Mouse (Mus musculus): ENCODE measurements around the gene Alox5ap. TPM values are rescaled to one million over a fixed set of nuclear protein-coding genes. Genes with fewer than 3 reads are reported as not detected.

The Alox5ap gene
- polyA plus RNA-seq (2016; fragmentation: Nextera tagmentation; extraction: Ambion mirVana): 4.3 and 4.5 TPM in 2 replicates

DNA sequence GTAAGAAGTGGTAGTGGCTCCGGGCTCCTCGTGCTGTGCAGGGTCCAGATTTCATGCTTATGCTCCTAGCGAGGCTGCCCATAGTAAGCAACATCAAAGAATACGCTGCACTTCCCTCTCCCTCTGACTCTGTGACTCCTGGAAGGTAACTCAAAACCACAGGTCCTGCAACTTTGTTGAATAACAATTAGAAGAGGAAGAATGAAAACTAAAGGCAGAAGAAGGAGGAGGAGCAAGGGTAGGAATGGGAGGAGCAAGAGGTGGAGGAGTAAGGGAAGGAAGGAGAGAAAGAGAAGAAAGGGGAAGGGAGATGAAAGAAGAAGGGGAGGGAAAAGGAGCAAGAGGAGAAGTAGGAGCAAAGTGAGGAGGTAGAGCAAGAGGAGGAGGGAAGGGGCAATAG is at the start of gene Alox5ap:
Gene Alox5ap (plus strand): TSS at position 363 of the 400 bp plus-strand sequence.
- Histone ChIP-seq H3K4me1 (peaks cover 10% of the 10 kb centered on the region; the same call in 1 of the 2 replicates), H3K36me3 (no peaks in the 10 kb centered on the region), H3K4me3 (no peak within 1 kb of the TSS), H3K27me3 (ENCODE audit: insufficient read depth, poor library complexity, severe bottlenecking) (no peaks in the 10 kb centered on the region; the same call in 1 of the 2 replicates), H3K27ac (0 out of 2 replicates have a peak within 1 kb of the TSS, but pooled peaks have one; percentile 10), H3K9me3 (no peaks in the 10 kb centered on the region)
- DNase-seq (ENCODE audit: low spot score): no peak
- 65% methylated on average over 4 of the region's 4 CpGs for WGBS

GRCm38 (mm10) chr5:149215540-149215939 is 49.0 kb upstream of the Alox5ap start:
- WGBS: over 99% methylated on average over 7 of the region's 7 CpGs
- H3K4me1 ChIP-seq: peaks cover 5% of the 10 kb centered on the region; the same call in 1 of the 2 replicates
- no peaks in the 10 kb centered on the region for H3K27me3 ChIP-seq (ENCODE audit: insufficient read depth, poor library complexity, severe bottlenecking)

GRCm38 (mm10) chr5:149217524-149218357 is 46.8 kb upstream of the Alox5ap start:
- H3K36me3 ChIP-seq: peaks cover 43% of the 10 kb centered on the region
- WGBS: 72% methylated on average over 6 of the region's 6 CpGs
- no peaks in the 10 kb centered on the region for H3K27me3 ChIP-seq (ENCODE audit: insufficient read depth, poor library complexity, severe bottlenecking)
- DNase-seq (ENCODE audit: low spot score): no peak
- H3K27ac ChIP-seq: no peak overlapping the region
- H3K4me1 ChIP-seq: peaks cover 5% of the 10 kb centered on the region; the same call in 1 of the 2 replicates
- no peak overlapping the region for H3K4me3 ChIP-seq
- no peaks in the 10 kb centered on the region for H3K9me3 ChIP-seq

More at GRCm38 (mm10) chr5:149215540-149215939, 49.0 kb upstream of the Alox5ap start:
- DNase-seq (ENCODE audit: low spot score): no peak
- no peak overlapping the region for H3K4me3 ChIP-seq
- no peaks in the 10 kb centered on the region for H3K9me3 ChIP-seq
- H3K36me3 ChIP-seq: peaks cover 64% of the 10 kb centered on the region
- no peak overlapping the region for H3K27ac ChIP-seq

DNA sequence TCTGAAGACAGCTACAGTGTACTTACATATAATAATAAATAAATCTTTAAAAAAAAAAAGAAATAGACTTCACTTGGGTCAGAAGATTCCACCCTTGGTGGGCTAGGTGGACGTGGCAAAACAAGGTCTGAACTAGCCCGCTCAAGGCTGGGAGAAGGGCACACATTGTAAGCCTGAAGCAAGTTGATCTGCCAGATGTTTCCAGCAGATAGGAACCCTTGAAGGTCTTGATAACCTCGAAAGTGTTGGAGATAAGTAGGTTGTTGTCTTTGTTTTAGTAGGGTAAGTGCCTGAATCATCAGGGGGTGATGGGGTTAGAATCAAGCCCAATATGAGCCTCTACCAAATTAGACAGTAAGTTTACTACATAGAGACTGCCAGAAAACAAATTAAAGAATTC is 45.1 kb upstream of the Alox5ap start:
- DNase-seq (ENCODE audit: low spot score): no peak
- no peaks in the 10 kb centered on the region for H3K27me3 ChIP-seq (ENCODE audit: insufficient read depth, poor library complexity, severe bottlenecking)
- H3K9me3 ChIP-seq: no peaks in the 10 kb centered on the region
- peaks cover 5% of the 10 kb centered on the region; the same call in 1 of the 2 replicates for H3K4me1 ChIP-seq
- WGBS: 33% methylated on average over 3 of the region's 3 CpGs
- peaks cover 26% of the 10 kb centered on the region for H3K36me3 ChIP-seq
- no peak overlapping the region for H3K27ac ChIP-seq
- H3K4me3 ChIP-seq: no peak overlapping the region

DNA sequence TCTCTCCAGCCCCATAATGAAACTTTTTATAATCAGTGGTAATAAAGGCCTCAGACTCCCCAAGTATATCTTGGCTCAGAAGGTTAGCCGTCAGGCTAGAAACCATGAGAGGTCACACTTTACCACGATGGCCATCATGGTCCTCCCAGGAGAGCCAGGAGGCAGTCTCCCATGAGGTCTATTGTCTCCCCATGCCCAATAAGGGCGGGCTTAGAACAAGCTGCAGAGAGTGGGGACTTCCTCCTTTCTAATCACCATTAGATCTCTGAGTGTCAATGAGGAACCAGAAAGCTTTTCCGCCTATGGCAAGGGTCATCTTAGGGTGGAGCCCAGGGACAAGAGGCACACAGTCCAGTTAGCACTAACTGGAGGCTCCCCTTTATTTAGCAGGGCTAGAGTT is 43.2 kb upstream of the Alox5ap start:
- WGBS: 81% methylated on average over 4 of the region's 4 CpGs

DNA sequence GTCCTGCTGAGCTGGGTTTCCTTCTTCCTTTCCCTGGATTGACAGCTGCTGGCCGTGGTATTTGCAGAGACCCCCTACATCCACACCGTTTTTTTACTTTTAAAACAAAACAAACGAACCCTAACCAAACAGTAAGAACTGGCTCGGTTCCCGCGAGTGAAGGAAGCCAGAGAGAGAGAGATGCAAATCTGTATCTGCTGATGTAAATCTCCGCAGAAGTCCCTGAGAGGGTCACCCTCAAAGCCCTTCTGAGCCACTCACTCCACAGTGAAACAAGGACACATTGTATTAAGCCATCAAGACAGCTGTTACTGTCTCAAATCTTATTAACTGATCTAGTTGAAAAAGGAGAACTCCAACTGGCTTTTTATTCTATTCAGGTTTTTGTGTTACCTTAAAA is 39.9 kb upstream of the Alox5ap start:
- Histone ChIP-seq H3K4me3 (no peak overlapping the region), H3K9me3 (no peaks in the 10 kb centered on the region), H3K27me3 (ENCODE audit: insufficient read depth, poor library complexity, severe bottlenecking) (no peaks in the 10 kb centered on the region), H3K4me1 (peaks cover 4% of the 10 kb centered on the region; the same call in 1 of the 2 replicates), H3K27ac (no peak overlapping the region), H3K36me3 (no peaks in the 10 kb centered on the region)
- DNase-seq (ENCODE audit: low spot score): no peak
- WGBS: 16% methylated on average over 7 of the region's 7 CpGs

More for the DNA sequence above, 43.2 kb upstream of the Alox5ap start:
- no peaks in the 10 kb centered on the region for H3K27me3 ChIP-seq (ENCODE audit: insufficient read depth, poor library complexity, severe bottlenecking)
- H3K36me3 ChIP-seq: peaks cover 8% of the 10 kb centered on the region; the same call in 1 of the 2 replicates
- no peak for DNase-seq (ENCODE audit: low spot score)
- H3K4me3 ChIP-seq: no peak overlapping the region
- peaks cover 5% of the 10 kb centered on the region; the same call in 1 of the 2 replicates for H3K4me1 ChIP-seq
- no peaks in the 10 kb centered on the region for H3K9me3 ChIP-seq
- H3K27ac ChIP-seq: no peak overlapping the region

- Histone ChIP-seq H3K27me3 (ENCODE audit: insufficient read depth, poor library complexity, severe bottlenecking) (no peaks in the 10 kb centered on the region), H3K27ac (peak overlapping the region; percentile 95), H3K36me3 (no peaks in the 10 kb centered on the region), H3K9me3 (no peaks in the 10 kb centered on the region), H3K4me3 (peak overlapping the region; percentile 66), H3K4me1 (peaks cover 6% of the 10 kb centered on the region; the same call in 1 of the 2 replicates)
- 3% methylated on average over 55 of the region's 55 CpGs for WGBS
- DNase-seq (ENCODE audit: low spot score): peak; percentile 97
Observed at GRCm38 (mm10) chr5:149228700-149229618, 35.6 kb upstream of the Alox5ap start.

DNA sequence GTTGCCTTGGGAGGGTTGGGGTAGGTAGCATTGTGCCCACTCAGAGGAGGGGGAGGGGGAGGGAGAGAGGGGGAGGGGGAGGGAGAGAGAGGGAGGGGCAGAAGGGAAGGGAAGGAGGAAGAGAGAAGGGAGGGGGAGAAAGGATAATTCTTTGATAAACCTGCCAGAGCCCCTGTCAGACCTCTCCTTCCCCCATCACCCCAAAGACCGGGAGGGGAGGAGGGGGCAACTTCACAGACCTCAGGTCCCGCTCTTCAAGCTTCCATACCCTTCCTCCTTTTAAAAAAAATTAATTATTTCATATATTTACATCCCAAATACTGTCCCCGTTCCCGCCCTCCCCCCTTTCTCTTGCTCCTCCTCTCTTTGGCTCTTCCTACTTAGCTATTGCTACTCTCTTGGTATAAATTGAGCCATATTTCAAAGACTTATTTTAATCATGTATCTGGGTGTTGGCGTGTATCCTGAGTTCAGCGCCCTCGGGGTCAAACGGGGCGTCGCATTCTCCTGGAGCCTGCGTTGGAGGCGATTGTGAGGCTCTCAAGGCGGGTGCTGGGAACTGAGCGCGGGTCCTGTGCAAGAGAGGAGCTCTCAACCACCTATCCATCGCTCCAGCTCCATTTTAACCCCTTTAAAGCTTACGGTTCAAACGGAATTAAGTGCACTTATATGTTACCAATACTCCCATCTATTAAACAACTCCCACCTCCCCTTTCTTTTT is 34.8 kb upstream of the Alox5ap start:
- DNase-seq (ENCODE audit: low spot score): no peak
- H3K4me3 ChIP-seq: peak overlapping the region; percentile 66
- H3K27ac ChIP-seq: peak overlapping the region; percentile 95
- no peaks in the 10 kb centered on the region for H3K36me3 ChIP-seq
- WGBS: 73% methylated on average over 18 of the region's 18 CpGs
- peaks cover 6% of the 10 kb centered on the region; the same call in 1 of the 2 replicates for H3K4me1 ChIP-seq
- H3K9me3 ChIP-seq: no peaks in the 10 kb centered on the region
- no peaks in the 10 kb centered on the region for H3K27me3 ChIP-seq (ENCODE audit: insufficient read depth, poor library complexity, severe bottlenecking)

- Histone ChIP-seq H3K36me3 (no peaks in the 10 kb centered on the region), H3K27ac (no peak overlapping the region), H3K4me1 (peaks cover 7% of the 10 kb centered on the region; the same call in 1 of the 2 replicates), H3K27me3 (ENCODE audit: insufficient read depth, poor library complexity, severe bottlenecking) (no peaks in the 10 kb centered on the region), H3K9me3 (no peaks in the 10 kb centered on the region), H3K4me3 (no peak overlapping the region)
- DNase-seq (ENCODE audit: low spot score): no peak
- 75% methylated on average over 7 of the region's 7 CpGs for WGBS
Observed at GRCm38 (mm10) chr5:149235002-149235401, 29.6 kb upstream of the Alox5ap start.

DNA sequence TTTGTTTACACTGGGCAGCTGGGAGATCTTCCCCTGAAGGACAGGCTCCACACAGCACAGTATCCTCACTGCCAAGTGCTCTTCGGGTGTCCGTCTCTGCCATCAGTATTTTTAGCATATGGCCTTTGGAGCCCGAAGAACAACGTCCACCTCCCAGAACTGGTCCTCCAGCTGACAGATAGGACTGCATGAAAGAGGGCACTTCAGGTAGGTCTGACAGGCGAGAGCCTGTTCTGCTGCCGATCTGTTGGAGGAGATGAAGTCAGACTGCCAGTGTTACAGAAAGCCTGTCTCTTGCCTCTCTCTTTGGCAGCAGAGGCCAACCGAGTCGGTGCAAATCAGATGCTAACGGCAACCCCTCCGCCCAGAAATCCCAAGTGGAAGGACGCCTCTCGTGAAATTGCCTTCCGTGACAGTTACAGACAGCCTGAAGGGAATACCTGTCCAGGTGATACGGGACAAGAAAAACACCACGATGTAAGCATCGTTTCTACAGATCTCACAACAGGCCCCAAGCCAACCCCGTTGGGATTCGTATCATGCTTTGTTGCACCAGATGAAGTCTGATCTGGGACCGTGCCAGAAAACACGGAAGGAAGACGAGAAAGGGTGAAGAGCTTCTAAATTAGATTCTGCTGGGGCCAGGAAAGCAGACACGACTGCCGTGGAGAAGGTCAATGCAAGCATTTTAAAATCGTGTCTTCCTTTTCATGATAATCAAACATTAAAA is 27.2 kb upstream of the Alox5ap start:
- Histone ChIP-seq H3K36me3 (0 out of 2 replicates have a peak, but pooled peaks cover 2% of the 10 kb centered on the region), H3K9me3 (no peaks in the 10 kb centered on the region), H3K27ac (no peak overlapping the region), H3K4me1 (peaks cover 7% of the 10 kb centered on the region; the same call in 1 of the 2 replicates), H3K27me3 (ENCODE audit: insufficient read depth, poor library complexity, severe bottlenecking) (no peaks in the 10 kb centered on the region), H3K4me3 (no peak overlapping the region)
- no peak for DNase-seq (ENCODE audit: low spot score)
- WGBS: 71% methylated on average over 24 of the region's 24 CpGs

DNA sequence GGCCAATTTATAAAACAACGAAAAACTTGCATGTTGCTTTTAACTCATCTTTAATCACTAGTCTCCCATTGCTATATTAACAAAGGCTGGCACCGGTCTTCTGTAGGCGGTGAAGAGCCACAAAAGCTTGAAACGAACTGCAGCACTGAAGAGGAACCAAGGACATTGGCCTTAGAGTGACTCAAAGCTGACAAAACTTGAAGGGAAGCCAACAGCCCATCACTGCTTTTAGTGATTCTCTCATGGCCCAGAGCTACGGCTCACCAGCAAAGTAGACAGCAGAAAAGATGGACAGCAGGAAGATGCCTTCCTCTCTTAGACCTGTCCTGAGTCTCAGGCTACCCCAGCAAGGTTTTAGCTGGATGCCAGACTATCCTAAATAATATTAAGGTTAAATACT is 22.1 kb upstream of the Alox5ap start:
- no peaks in the 10 kb centered on the region for H3K9me3 ChIP-seq
- H3K36me3 ChIP-seq: 0 out of 2 replicates have a peak, but pooled peaks cover 2% of the 10 kb centered on the region
- no peak for DNase-seq (ENCODE audit: low spot score)
- H3K27ac ChIP-seq: no peak overlapping the region
- no peak overlapping the region for H3K4me3 ChIP-seq
- H3K4me1 ChIP-seq: peaks cover 33% of the 10 kb centered on the region
- no peaks in the 10 kb centered on the region for H3K27me3 ChIP-seq (ENCODE audit: insufficient read depth, poor library complexity, severe bottlenecking)
- 91% methylated on average over 5 of the region's 5 CpGs for WGBS
